Mouse (Mus musculus): ENCODE measurements around the gene Gm49340. TPM values are rescaled to one million over a fixed set of nuclear protein-coding genes. Genes with fewer than 3 reads are reported as not detected.

Gm49340 gene
- polyA plus RNA-seq, 1 experiment from 2014 or later, result not detected

- DNase-seq (ENCODE audit: low spot score), result no peak
- H3K9me3 ChIP-seq (ENCODE audit: control insufficient read depth, low read length), result no peaks in the 10 kb centered on the region
- H3K4me3 ChIP-seq (ENCODE audit: low read depth, low read length), result no peak overlapping the region
- no peak overlapping the region for H3K4me2 ChIP-seq (replicated peaks; ENCODE audit: low read depth, low read length)
- H3K9ac ChIP-seq (ENCODE audit: low read depth, low read length), result no peak overlapping the region
- no peaks in the 10 kb centered on the region for H3K27me3 ChIP-seq (ENCODE audit: control insufficient read depth, insufficient read depth, low read length)
- ATAC-seq (ENCODE audit: low FRiP score), result no peak
- no peaks in the 10 kb centered on the region for H3K36me3 ChIP-seq (ENCODE audit: control insufficient read depth, insufficient read depth, low read length)
- 80% methylated on average over 4 of the region's 4 CpGs for WGBS
- H3K27ac ChIP-seq (ENCODE audit: low read depth, low read length), result no peak overlapping the region
- H3K4me1 ChIP-seq (replicated peaks; ENCODE audit: control insufficient read depth, insufficient read depth, low read length), result no peaks in the 10 kb centered on the region
These were observed 65.8 kb downstream of the Gm49340 start for GRCm38 (mm10) chr11:73395374-73395773.

- no peak within 1 kb of the TSS for H3K4me3 ChIP-seq (ENCODE audit: low read depth, low read length)
- H3K27me3 ChIP-seq (ENCODE audit: control insufficient read depth, insufficient read depth, low read length), result no peaks in the 10 kb centered on the region
- H3K36me3 ChIP-seq (ENCODE audit: control insufficient read depth, insufficient read depth, low read length), result no peaks in the 10 kb centered on the region
- no peaks in the 10 kb centered on the region for H3K9me3 ChIP-seq (ENCODE audit: control insufficient read depth, low read length)
- ATAC-seq (ENCODE audit: low FRiP score) (no peak), DNase-seq (ENCODE audit: low spot score) (no peak)
- H3K4me2 ChIP-seq (replicated peaks; ENCODE audit: low read depth, low read length), result no peak within 1 kb of the TSS
- no peak within 1 kb of the TSS for H3K27ac ChIP-seq (ENCODE audit: low read depth, low read length)
- H3K9ac ChIP-seq (ENCODE audit: low read depth, low read length), result no peak within 1 kb of the TSS
- H3K4me1 ChIP-seq (replicated peaks; ENCODE audit: control insufficient read depth, insufficient read depth, low read length), result no peaks in the 10 kb centered on the region
These were observed 70.0 kb downstream of the Gm49340 start, which contains the start of gene Olfr1 for GRCm38 (mm10) chr11:73399514-73399913. Olfr1 (minus strand) TSS chr11:73399614.

Other genes starting within 250 kb of the Gm49340 start
- 0.15 and 0.20 TPM in 2 replicates for gene Itgae, start 239.2 kb upstream of the Gm49340 start, polyA plus RNA-seq (2014; fragmentation: Nextera tagmentation; extraction: Ambion mirVana)
- gene Haspin, start 191.4 kb upstream of the Gm49340 start, polyA plus RNA-seq (2014; fragmentation: Nextera tagmentation; extraction: Ambion mirVana), result 13.9 and 14.2 TPM in 2 replicates
- 0.45 TPM in 2 replicates for gene P2rx5, start 169.3 kb upstream of the Gm49340 start, polyA plus RNA-seq (2014; fragmentation: Nextera tagmentation; extraction: Ambion mirVana)
- 132 and 134 TPM in 2 replicates for gene Emc6, start 152.7 kb upstream of the Gm49340 start, polyA plus RNA-seq (2014; fragmentation: Nextera tagmentation; extraction: Ambion mirVana)
- gene Tax1bp3, start 152.7 kb upstream of the Gm49340 start, polyA plus RNA-seq (2014; fragmentation: Nextera tagmentation; extraction: Ambion mirVana), result 221 and 223 TPM in 2 replicates
- gene Ctns, start 130.7 kb upstream of the Gm49340 start, polyA plus RNA-seq (2014; fragmentation: Nextera tagmentation; extraction: Ambion mirVana), result 19.1 and 25.2 TPM in 2 replicates
- 0.99 and 1.2 TPM in 2 replicates for gene Shpk, start 130.3 kb upstream of the Gm49340 start, polyA plus RNA-seq (2014; fragmentation: Nextera tagmentation; extraction: Ambion mirVana)
- 0.13 TPM in 1 of 2 replicates, not detected in the other for gene Trpv1, start 95.4 kb upstream of the Gm49340 start, polyA plus RNA-seq (2014; fragmentation: Nextera tagmentation; extraction: Ambion mirVana)
- gene Trpv3, start 62.4 kb upstream of the Gm49340 start, polyA plus RNA-seq (2014; fragmentation: Nextera tagmentation; extraction: Ambion mirVana), result 0.03 TPM in 1 of 2 replicates, not detected in the other
- 0.56 and 0.97 TPM in 2 replicates for gene Aspa, start 145 bp upstream of the Gm49340 start, polyA plus RNA-seq (2014; fragmentation: Nextera tagmentation; extraction: Ambion mirVana)
- not detected in 2 replicates for gene Spata22, start within 50 bp of the Gm49340 start, polyA plus RNA-seq (2014; fragmentation: Nextera tagmentation; extraction: Ambion mirVana)
- gene Olfr20, start 21.0 kb downstream of the Gm49340 start, polyA plus RNA-seq (2014; fragmentation: Nextera tagmentation; extraction: Ambion mirVana), result not detected in 2 replicates
- gene Olfr376, start 41.5 kb downstream of the Gm49340 start, polyA plus RNA-seq (2014; fragmentation: Nextera tagmentation; extraction: Ambion mirVana), result not detected in 2 replicates
- gene Olfr1, start 69.9 kb downstream of the Gm49340 start, polyA plus RNA-seq (2014; fragmentation: Nextera tagmentation; extraction: Ambion mirVana), result not detected in 2 replicates
- not detected in 2 replicates for gene Olfr378, start 98.7 kb downstream of the Gm49340 start, polyA plus RNA-seq (2014; fragmentation: Nextera tagmentation; extraction: Ambion mirVana)
- not detected in 2 replicates for gene Olfr380, start 127.8 kb downstream of the Gm49340 start, polyA plus RNA-seq (2014; fragmentation: Nextera tagmentation; extraction: Ambion mirVana)
- not detected in 2 replicates for gene Olfr381, start 161.9 kb downstream of the Gm49340 start, polyA plus RNA-seq (2014; fragmentation: Nextera tagmentation; extraction: Ambion mirVana)
- not detected in 2 replicates for gene Olfr382, start 187.5 kb downstream of the Gm49340 start, polyA plus RNA-seq (2014; fragmentation: Nextera tagmentation; extraction: Ambion mirVana)